Mouse (Mus musculus): ENCODE data around the gene Herc1.
"Not testable (repeated sequence)": the region's sequence is repeated elsewhere in the genome, so short reads cannot be mapped to it uniquely, and the experiment has no call there.

Herc1 gene

DNA sequence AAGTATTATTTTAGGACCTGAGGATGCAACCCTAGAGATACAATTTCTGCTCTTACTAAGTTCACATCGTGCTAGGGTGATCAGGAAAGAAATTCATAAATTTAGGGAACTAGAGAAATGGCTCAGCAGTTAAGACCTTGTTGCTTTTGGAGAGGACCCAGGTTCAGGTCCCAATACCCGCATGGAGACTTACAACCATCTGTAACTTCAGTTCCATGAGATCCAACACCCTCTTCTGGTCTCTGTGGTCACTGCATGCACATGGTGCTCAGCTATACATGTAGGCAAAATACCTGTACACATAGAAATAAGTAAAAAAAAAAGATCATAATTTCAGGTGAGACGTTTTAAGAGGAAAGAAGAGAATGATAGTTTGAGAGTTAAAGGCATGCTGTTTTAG, 23.2 kb downstream of the Herc1 start:
- no peaks in the 10 kb centered on the region for H3K27me3 ChIP-seq (ENCODE audit: control insufficient read depth, insufficient read depth, low read length, poor library complexity, severe bottlenecking)
- peak; percentile 41 for DNase-seq (ENCODE audit: low read depth, low spot score)

DNA sequence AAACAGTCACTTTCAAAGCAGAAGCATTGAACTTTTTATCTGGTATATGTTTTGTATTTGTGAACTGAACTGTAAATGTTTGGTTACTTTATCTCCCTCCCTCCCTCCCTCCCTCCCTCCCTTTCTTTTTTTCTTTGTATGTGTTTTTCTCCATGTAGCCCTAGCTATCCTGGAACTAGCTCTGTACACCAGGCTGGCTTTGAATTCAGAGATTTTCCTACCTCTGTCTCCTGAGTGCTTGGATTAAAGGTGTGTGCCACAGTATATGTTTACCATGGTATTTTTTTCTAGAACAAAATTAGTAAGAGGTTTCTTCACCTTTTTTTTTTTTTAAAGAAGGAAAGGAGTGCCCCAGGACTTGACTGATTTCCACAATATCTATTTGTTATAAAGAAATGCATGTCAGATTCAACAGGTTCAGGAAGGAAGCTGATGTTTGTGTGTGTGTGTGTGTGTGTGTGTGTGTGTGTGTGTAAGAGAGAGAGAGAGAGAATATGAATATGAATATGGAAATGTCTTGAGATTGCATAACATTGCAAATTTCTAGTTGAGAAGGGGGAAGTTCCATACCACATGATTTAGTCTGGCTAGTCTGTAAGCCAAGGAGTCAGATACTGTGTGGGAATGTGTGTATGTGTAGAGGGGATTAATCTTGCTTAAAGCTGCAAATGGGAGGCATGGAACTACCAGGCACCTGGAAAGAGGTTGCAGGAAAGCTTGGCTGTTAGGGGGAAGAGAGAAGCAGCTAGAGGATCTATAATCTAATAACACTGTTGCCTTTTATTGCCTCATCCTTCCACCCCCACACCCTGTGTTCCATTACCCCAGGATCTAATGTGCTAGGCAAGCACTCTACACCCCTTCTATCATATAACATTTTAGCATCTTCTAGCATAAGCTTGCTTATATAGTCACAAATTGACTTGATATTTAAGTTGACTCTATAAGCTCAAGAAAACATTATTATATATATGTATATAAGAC, 24.5 kb downstream of the Herc1 start:
- DNase-seq (ENCODE audit: low read depth, low spot score): peak; percentile 50
- H3K36me3 ChIP-seq (ENCODE audit: control insufficient read depth, insufficient read depth, low read length, poor library complexity, severe bottlenecking): peaks cover 3% of the 10 kb centered on the region; the same call in 1 of the 2 replicates
- H3K27me3 ChIP-seq (ENCODE audit: control insufficient read depth, insufficient read depth, low read length, poor library complexity, severe bottlenecking): no peaks in the 10 kb centered on the region

More for the DNA sequence above, 23.2 kb downstream of the Herc1 start:
- H3K36me3 ChIP-seq (ENCODE audit: control insufficient read depth, insufficient read depth, low read length, poor library complexity, severe bottlenecking): peaks cover 3% of the 10 kb centered on the region; the same call in 1 of the 2 replicates

DNA sequence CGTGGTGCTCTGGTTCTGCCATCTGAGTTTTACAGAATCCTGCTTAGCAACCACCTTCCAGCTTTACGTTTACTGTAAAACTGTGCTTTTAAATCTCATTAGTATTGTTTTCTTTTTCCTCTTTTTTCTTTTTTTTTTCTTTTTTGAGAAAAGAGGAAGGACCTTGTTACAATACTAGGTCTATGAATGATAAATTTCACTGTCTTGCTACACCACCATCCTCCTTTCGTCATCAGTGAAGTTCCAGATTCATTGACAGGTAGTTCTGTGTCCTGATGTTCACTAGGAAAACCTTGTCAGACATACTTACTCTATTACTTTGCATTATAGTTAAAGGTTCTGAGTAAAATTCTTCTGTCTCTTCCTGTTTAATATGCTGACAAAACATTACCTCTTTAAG, 33.2 kb downstream of the Herc1 start:
- peaks cover 5% of the 10 kb centered on the region; the same call in 1 of the 2 replicates for H3K36me3 ChIP-seq (ENCODE audit: control insufficient read depth, insufficient read depth, low read length, poor library complexity, severe bottlenecking)
- DNase-seq (ENCODE audit: low read depth, low spot score): no peak
- H3K27me3 ChIP-seq (ENCODE audit: control insufficient read depth, insufficient read depth, low read length, poor library complexity, severe bottlenecking): no peaks in the 10 kb centered on the region

DNA sequence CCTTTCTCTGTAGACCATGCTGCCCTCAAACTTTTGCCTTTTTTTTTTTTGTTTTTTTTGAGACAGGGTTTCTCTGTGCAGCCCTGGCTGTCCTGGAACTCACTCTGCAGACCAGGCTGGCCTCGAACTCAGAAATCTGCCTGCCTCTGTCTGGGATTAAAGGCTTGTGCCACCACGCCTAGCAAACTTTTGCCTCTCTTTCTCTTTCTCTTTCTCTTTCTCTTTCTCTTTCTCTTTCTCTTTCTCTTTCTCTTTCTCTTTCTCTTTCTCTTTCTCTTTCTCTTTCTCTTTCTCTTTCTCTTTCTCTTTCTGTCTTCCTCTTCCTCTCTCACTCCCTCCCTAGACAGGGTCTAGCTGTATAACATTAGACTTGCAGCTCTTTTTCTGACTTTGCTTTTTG, 40.1 kb downstream of the Herc1 start:
- not testable (repeated sequence) for H3K27me3 ChIP-seq (ENCODE audit: control insufficient read depth, insufficient read depth, low read length, poor library complexity, severe bottlenecking)
- peak; percentile 38 for DNase-seq (ENCODE audit: low read depth, low spot score)

DNA sequence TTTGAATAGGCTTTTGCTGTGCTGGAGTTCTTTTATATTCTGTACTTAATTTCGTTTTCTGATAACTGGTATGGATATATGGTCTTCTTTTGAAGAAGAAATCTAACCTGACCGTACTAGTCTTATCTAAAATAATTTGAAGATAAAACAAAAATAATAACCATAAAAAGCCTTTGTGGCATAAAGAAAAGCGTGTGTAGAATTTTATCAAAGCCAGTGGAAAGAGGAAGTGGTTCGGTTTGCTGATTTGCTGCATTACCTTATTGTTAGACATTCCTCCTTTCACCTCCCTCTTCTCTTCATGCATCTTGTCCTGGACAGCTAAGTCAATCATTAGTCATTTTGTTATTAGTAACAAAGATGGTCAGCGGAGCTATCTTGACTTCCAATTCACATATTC, 43.1 kb downstream of the Herc1 start:
- peak; percentile 15 for DNase-seq (ENCODE audit: low read depth, low spot score)
- peaks cover 19% of the 10 kb centered on the region for H3K36me3 ChIP-seq (ENCODE audit: control insufficient read depth, insufficient read depth, low read length, poor library complexity, severe bottlenecking)
- no peaks in the 10 kb centered on the region for H3K27me3 ChIP-seq (ENCODE audit: control insufficient read depth, insufficient read depth, low read length, poor library complexity, severe bottlenecking)

More for the DNA sequence above, 40.1 kb downstream of the Herc1 start:
- H3K36me3 ChIP-seq (ENCODE audit: control insufficient read depth, insufficient read depth, low read length, poor library complexity, severe bottlenecking): peaks cover 12% of the 10 kb centered on the region; the same call in 1 of the 2 replicates

- DNase-seq (ENCODE audit: low read depth, low spot score): no peak
- Histone ChIP-seq H3K27me3 (ENCODE audit: control insufficient read depth, insufficient read depth, low read length, poor library complexity, severe bottlenecking) (no peaks in the 10 kb centered on the region), H3K36me3 (ENCODE audit: control insufficient read depth, insufficient read depth, low read length, poor library complexity, severe bottlenecking) (no peaks in the 10 kb centered on the region)
Observed at GRCm38 (mm10) chr9:66423492-66423891, 73.2 kb downstream of the Herc1 start.

DNA sequence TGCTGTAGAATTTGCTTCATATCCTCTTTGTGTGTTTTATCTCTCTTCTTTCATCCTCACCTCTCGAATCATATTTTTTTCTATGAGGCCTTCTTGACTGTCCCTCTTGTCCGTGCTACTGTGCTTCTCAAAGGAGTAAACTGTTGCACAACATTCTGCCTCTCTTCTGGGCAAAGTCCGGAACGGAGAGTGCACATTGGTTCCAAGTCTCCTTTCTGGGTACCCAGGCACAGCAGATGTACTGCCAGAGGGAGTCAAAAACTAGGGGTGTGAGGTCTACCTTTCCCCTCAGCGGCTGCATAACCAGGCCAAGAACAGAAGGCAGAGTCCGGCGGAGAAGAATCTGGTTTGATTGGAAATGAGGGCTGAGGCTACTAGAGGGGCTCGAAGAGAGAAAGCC, 89.8 kb downstream of the Herc1 start:
- Histone ChIP-seq H3K36me3 (ENCODE audit: control insufficient read depth, insufficient read depth, low read length, poor library complexity, severe bottlenecking) (peaks cover 3% of the 10 kb centered on the region; the same call in 1 of the 2 replicates), H3K27me3 (ENCODE audit: control insufficient read depth, insufficient read depth, low read length, poor library complexity, severe bottlenecking) (no peaks in the 10 kb centered on the region)
- no peak for DNase-seq (ENCODE audit: low read depth, low spot score)

- DNase-seq (ENCODE audit: low read depth, low spot score): no peak
- Histone ChIP-seq H3K27me3 (ENCODE audit: control insufficient read depth, insufficient read depth, low read length, poor library complexity, severe bottlenecking) (no peaks in the 10 kb centered on the region), H3K36me3 (ENCODE audit: control insufficient read depth, insufficient read depth, low read length, poor library complexity, severe bottlenecking) (peaks cover 5% of the 10 kb centered on the region)
Observed at GRCm38 (mm10) chr9:66448253-66448652, 98.0 kb downstream of the Herc1 start.

DNA sequence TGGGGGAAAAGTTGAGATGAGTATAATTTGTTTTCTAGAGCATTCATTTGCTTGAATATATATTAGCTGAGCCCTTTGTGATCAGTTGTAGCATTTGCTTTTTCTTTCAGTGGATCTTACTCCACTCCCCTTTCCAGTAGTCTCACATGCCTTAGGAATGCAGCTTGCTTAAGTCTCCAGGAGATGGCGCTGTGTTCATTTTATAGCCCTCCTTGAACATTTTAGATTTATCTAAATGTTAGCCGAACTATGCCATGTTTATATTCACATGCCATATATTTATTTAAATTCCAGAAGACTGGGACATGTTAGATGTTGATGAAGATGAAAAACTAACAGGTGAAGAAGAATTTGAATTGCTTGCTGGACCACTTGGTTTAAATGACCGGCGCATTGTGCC, 114.8 kb downstream of the Herc1 start:
- H3K27me3 ChIP-seq (ENCODE audit: control insufficient read depth, insufficient read depth, low read length, poor library complexity, severe bottlenecking): no peaks in the 10 kb centered on the region
- peaks cover 12% of the 10 kb centered on the region for H3K36me3 ChIP-seq (ENCODE audit: control insufficient read depth, insufficient read depth, low read length, poor library complexity, severe bottlenecking)
- peak; percentile 70 for DNase-seq (ENCODE audit: low read depth, low spot score)

DNA sequence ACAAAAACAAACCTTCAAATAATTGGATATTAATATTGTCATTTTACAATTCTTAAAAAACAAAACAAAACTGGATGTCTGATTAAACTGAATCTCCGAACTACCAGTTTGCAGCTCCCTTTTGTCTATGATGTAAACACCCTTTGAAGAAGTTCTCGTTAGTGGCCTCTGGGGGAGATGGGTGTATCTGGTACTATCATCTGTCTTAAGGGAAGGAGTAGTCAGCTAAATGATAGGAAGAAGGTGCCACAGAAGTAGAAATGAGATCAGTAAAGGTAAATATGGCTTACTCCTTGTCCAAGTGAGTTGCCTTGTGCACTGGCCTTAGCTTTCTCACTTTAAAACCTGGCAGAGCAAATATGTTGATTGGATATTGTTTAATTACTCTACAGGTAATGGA, 127.5 kb downstream of the Herc1 start:
- no peaks in the 10 kb centered on the region for H3K27me3 ChIP-seq (ENCODE audit: control insufficient read depth, insufficient read depth, low read length, poor library complexity, severe bottlenecking)
- no peak for DNase-seq (ENCODE audit: low read depth, low spot score)
- H3K36me3 ChIP-seq (ENCODE audit: control insufficient read depth, insufficient read depth, low read length, poor library complexity, severe bottlenecking): peaks cover 19% of the 10 kb centered on the region

DNA sequence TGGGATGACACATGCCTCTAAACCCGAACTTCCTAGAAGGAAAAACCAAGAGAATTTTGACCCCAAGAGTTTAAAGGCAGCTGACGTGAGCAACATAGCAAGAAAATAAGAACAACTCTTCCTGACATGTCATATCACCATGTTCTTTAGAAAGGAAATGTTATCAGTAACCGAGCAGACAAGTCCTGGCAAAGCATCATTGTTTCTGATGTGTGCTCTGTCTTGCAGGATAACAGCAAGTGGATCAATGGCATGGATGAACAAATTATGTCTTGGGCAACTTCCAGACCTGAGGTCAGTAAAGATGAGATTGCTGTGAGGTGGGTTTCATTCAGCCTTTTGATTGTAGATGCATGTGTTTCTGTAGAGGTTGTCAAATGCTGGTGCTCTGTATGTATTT, 133.2 kb downstream of the Herc1 start:
- peaks cover 22% of the 10 kb centered on the region for H3K36me3 ChIP-seq (ENCODE audit: control insufficient read depth, insufficient read depth, low read length, poor library complexity, severe bottlenecking)
- no peaks in the 10 kb centered on the region for H3K27me3 ChIP-seq (ENCODE audit: control insufficient read depth, insufficient read depth, low read length, poor library complexity, severe bottlenecking)
- no peak for DNase-seq (ENCODE audit: low read depth, low spot score)

DNA sequence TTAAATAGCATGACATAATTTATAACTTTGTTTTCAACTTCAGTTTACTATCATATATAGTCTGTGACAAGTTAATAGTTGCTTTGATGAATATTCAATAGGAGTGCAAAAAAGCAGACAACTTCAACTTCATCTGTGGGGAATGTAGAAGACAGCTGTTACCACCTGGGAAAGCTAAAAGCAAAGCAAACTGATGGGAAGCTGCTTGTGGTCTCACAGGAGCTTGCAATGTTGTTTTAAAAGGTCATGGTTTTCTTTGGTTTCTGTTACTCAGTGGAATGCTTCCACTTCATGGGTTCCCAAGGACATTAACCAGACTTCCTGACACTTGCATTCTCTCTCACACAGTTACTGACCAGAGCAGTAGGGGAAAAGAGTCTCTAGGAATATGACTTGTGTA, 138.5 kb downstream of the Herc1 start:
- DNase-seq (ENCODE audit: low read depth, low spot score): no peak
- Histone ChIP-seq H3K27me3 (ENCODE audit: control insufficient read depth, insufficient read depth, low read length, poor library complexity, severe bottlenecking) (no peaks in the 10 kb centered on the region), H3K36me3 (ENCODE audit: control insufficient read depth, insufficient read depth, low read length, poor library complexity, severe bottlenecking) (peaks cover 23% of the 10 kb centered on the region)

- Histone ChIP-seq H3K36me3 (ENCODE audit: control insufficient read depth, insufficient read depth, low read length, poor library complexity, severe bottlenecking) (peaks cover 19% of the 10 kb centered on the region), H3K27me3 (ENCODE audit: control insufficient read depth, insufficient read depth, low read length, poor library complexity, severe bottlenecking) (no peaks in the 10 kb centered on the region)
- peak; percentile 49 for DNase-seq (ENCODE audit: low read depth, low spot score)
Observed at GRCm38 (mm10) chr9:66492361-66492760, 142.1 kb downstream of the Herc1 start.

GRCm38 (mm10) chr9:66493992-66494391, 143.7 kb downstream of the Herc1 start:
- Histone ChIP-seq H3K27me3 (ENCODE audit: control insufficient read depth, insufficient read depth, low read length, poor library complexity, severe bottlenecking) (no peaks in the 10 kb centered on the region), H3K36me3 (ENCODE audit: control insufficient read depth, insufficient read depth, low read length, poor library complexity, severe bottlenecking) (peaks cover 18% of the 10 kb centered on the region)
- no peak for DNase-seq (ENCODE audit: low read depth, low spot score)

DNA sequence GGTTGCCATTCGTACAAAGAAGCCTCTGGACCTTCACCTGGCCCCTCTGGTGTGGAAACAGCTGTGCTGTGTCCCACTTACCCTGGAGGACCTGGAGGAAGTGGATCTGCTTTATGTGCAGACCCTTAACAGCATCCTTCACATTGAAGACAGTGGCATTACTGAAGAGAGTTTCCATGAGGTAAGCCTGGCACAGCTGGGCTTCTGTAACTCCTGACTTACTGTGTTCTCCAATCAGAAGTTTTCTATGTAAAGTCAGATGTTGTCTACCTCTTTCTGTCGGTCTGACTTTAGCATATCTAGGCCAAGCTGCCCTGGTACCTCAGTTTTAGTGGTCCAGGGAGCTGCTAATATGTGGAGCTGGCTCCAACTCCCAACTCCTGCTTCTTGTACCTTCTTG, 151.0 kb downstream of the Herc1 start:
- peaks cover 8% of the 10 kb centered on the region; the same call in 1 of the 2 replicates for H3K36me3 ChIP-seq (ENCODE audit: control insufficient read depth, insufficient read depth, low read length, poor library complexity, severe bottlenecking)
- DNase-seq (ENCODE audit: low read depth, low spot score): no peak
- H3K27me3 ChIP-seq (ENCODE audit: control insufficient read depth, insufficient read depth, low read length, poor library complexity, severe bottlenecking): no peaks in the 10 kb centered on the region
